Mouse (Mus musculus): Measurements from ENCODE around the gene Cep57.

DNA sequence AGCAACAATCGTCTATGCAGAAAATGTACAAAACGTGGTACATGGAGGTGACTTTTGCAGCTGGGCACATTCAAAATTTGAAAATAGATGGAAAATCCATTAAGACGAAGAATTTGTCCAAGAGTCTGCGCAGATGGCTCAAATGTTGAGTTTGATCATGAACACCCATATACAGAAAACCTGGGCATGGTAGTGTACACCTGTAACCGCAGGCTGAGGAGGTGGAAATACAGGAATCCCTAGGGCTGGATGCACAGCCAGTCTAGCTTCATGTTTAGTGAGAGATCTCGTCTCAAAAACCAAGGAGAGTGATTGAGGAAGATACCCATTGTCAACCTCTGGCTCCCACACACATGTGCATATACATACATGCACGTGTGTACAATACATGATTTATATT is 44.7 kb upstream of the Cep57 start:
- TF ChIP-seq CTCF (IDR thresholded peaks at IDR 0.05; ENCODE audit: low read depth, low read length) (no peak), EP300 (IDR thresholded peaks at IDR 0.05; ENCODE audit: insufficient read depth, low read depth, low read length) (no peak), POLR2A (IDR thresholded peaks at IDR 0.05; ENCODE audit: insufficient read depth, low read length) (no peak)
